Mouse (Mus musculus) left cerebral cortex, postnatal 36 days (tissue): ENCODE measurements around the gene Nmrk2. TPM values are rescaled to one million over a fixed set of nuclear protein-coding genes. Genes with fewer than 3 reads are reported as not detected.
"Not testable (repeated sequence)": the region's sequence is repeated elsewhere in the genome, so short reads cannot be mapped to it uniquely, and the experiment has no call there.

ENCODE experiments used
- DNase-seq, 2 experiments: peaks; one replicate each; pipeline ENCODE4 v3.0.0; 2021 to 2022; ENCODE audit warnings: low spot score in 2 of 2, mixed read lengths in 1 of 2
- intact Hi-C: fragments of 180-260 bp; cut with DNase I; formaldehyde crosslinking; loops from one replicate; pipeline ENCODE4 v1.15.1; 2025
- total RNA-seq, 2 experiments: library from RNA; stranded (reverse); gene quantifications; 2 replicates each; pipeline ENCODE4 v1.2.3; 2021

The Nmrk2 gene
- total RNA-seq: under 1 TPM in 1 of 2 experiments, not detected in 1; 0.34 TPM

GRCm38 (mm10) chr10:81201807-81202758 lies at the start of gene Nmrk2:
Nmrk2 (minus strand) TSS chr10:81202051.
- intact Hi-C loops: no loop called here
- DNase-seq: no peak

GRCm38 (mm10) chr10:81249442-81249841 lies 47.6 kb upstream of the Nmrk2 start:
- intact Hi-C loops: no loop called here
- no peak for DNase-seq

GRCm38 (mm10) chr10:81247804-81248203 lies 46.0 kb upstream of the Nmrk2 start:
- DNase-seq: no peak

GRCm38 (mm10) chr10:81245166-81245565 lies 43.3 kb upstream of the Nmrk2 start:
- no peak for DNase-seq
- intact Hi-C loops: no loop called here

More at GRCm38 (mm10) chr10:81247804-81248203, 46.0 kb upstream of the Nmrk2 start:
- intact Hi-C loops: no loop called here

GRCm38 (mm10) chr10:81244595-81244994 lies 42.7 kb upstream of the Nmrk2 start:
- DNase-seq: peak; percentile 74 to 78
- intact Hi-C loops: no loop called here

- intact Hi-C loops: no loop called here
- DNase-seq: no peak
Observed at GRCm38 (mm10) chr10:81244146-81244545, 42.3 kb upstream of the Nmrk2 start.

GRCm38 (mm10) chr10:81242021-81242420 lies 40.2 kb upstream of the Nmrk2 start:
- intact Hi-C loops: no loop called here
- no peak for DNase-seq

- DNase-seq: peak in 1 of 2 experiments; percentile 76
- intact Hi-C loops: no loop called here
Observed at GRCm38 (mm10) chr10:81240876-81241275, 39.0 kb upstream of the Nmrk2 start.

GRCm38 (mm10) chr10:81238618-81239017 lies 36.8 kb upstream of the Nmrk2 start:
- intact Hi-C loops: no loop called here
- no peak for DNase-seq

- no peak for DNase-seq
- intact Hi-C loops: no loop called here
Observed at GRCm38 (mm10) chr10:81236471-81237268, 34.8 kb upstream of the Nmrk2 start.

GRCm38 (mm10) chr10:81234206-81234605 lies 32.4 kb upstream of the Nmrk2 start:
- DNase-seq: no peak
- intact Hi-C loops: no loop called here

GRCm38 (mm10) chr10:81233226-81233585 lies 31.4 kb upstream of the Nmrk2 start:
- intact Hi-C loops: no loop called here
- DNase-seq: no peak

- DNase-seq: peak; percentile 91 to 93
- intact Hi-C loops: no loop called here
Observed at GRCm38 (mm10) chr10:81232580-81233225, 30.9 kb upstream of the Nmrk2 start, which contains the start of gene Zfr2. Zfr2 (plus strand) TSS chr10:81233155.

GRCm38 (mm10) chr10:81231436-81231835 lies 29.6 kb upstream of the Nmrk2 start:
- intact Hi-C loops: no loop called here
- DNase-seq: no peak

- DNase-seq: peak; percentile 85
- intact Hi-C loops: no loop called here
Observed at GRCm38 (mm10) chr10:81230438-81231332, 28.8 kb upstream of the Nmrk2 start, which contains the start of gene Atcay. Atcay (minus strand) TSS chr10:81230833.

GRCm38 (mm10) chr10:81229735-81230437 lies 28.0 kb upstream of the Nmrk2 start:
- intact Hi-C loops: no loop called here
- DNase-seq: no peak

GRCm38 (mm10) chr10:81223731-81224130 lies 21.9 kb upstream of the Nmrk2 start:
- DNase-seq, intact Hi-C loops: not testable (repeated sequence)

- intact Hi-C loops: no loop called here
- no peak for DNase-seq
Observed at GRCm38 (mm10) chr10:81221402-81222015, 19.7 kb upstream of the Nmrk2 start.
